Mouse (Mus musculus) layer of hippocampus, adult 18-20 months (tissue): ENCODE measurements around the gene Armh3. TPM values are rescaled to one million over a fixed set of nuclear protein-coding genes. Genes with fewer than 3 reads are reported as not detected.

ENCODE experiments used
- DNase-seq, 2 experiments: peaks; one replicate each; pipeline ENCODE4 v3.0.0; 2022; ENCODE audit warnings: low spot score in 2 of 2
- total RNA-seq, 2 experiments: library from RNA; stranded (reverse); gene quantifications; 2 replicates each; pipeline ENCODE4 v1.2.3; 2021

The Armh3 gene
- total RNA-seq, 2 experiments from 2014 or later = 18.4 to 19.3 TPM

DNA sequence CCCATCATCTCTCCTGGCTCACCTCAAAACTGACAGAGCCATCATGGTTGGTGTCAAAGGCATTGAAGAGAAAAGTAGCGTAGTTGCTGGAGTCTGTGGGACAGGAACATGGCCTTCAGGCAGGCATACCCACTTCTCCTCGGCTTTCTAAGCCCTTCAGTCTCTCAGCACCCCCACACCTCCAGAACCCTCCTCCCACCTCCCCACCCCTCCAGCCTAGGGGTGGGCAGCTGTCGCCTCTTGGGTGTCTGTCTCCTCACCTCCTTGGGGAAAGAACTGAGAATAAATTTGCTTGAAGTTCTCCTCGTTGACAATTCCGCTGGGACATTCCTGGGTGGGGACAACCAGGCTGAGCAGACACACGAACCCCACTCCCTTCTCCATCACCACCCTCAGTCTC, 203.6 kb downstream of the Armh3 start:
- no peak for DNase-seq

DNA sequence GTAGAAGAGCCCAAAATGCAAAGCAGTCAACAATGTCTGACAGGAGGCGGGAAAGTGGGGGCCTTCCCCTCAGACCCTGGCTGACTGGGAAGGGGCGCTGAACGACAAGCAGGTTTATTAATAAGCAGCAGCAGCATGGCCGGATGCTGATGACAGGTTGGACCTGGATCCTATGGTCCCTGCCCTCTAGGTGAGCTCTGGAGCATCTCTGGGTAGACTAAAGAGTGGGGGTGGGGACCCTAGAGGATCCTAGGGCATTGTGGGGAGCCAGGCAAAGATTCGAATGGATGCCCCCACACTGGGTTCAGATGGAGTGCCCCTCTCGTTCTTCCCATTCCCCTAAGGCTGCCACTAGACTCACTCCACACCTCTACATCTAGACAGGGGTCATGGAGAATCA, 205.9 kb downstream of the Armh3 start:
- DNase-seq = no peak

DNA sequence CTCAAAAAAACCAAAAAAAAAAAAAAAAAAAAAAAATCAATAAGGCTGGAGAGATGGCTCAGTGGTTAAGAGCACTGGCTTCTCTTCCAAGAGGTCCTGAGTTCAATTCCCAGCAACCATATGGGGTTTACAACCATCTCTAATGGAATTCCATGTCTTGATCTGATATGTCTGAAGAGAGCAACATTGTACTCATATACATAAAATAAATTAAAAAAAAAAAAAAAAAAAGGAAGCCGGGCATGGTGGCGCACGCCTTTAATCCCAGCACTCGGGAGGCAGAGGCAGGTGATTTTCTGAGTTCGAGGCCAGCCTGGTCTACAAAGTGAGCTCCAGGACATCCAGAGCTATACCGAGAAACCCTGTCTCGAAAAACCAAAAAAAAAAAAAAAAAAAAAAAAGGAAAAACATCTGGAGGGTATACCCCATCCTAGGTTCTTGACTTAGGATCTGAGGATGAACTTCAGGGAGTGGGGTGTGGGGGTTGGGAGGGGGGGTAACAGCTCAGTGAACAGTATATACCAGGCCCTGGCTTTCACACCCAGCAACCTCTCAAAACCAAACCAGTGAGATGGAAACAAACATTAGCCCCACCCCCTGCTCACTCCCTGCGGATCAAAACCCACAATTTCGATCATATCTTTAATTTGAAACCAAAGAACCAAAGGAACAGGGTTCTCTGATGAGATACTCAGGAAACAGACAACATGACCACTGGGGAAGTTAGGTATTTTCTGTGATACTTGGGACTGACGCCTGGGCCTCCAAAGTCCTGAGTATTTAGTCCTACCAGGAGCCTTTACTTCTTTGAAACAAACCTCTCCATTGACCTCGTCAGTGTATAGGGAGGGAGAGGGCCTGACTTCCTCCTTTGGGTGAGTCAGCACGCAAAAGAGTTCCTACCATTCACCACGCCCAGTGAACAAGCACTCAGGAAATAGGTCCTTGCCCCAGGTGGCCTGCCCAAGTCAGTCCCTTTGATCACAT, 208.1 kb downstream of the Armh3 start:
- no peak for DNase-seq

DNA sequence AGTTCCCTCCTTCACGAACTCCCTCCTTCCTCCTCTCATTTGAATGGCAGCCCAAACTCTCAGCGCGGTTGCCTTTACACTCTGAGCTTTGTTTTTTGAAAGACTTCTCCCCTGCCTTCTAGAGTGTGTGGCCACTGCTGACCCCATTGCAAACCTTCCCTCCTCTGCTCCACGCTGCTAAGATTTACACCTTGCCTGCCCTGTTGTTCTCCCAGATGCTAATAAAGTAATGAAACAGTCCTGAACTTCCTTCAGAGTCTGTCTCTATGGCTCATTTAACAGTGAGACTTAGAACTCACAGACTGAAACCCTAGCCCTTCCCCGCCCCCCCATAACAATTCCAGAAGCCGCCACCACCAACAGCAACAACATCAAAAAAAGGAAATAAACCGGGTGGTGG, 208.9 kb downstream of the Armh3 start:
- DNase-seq = no peak

DNA sequence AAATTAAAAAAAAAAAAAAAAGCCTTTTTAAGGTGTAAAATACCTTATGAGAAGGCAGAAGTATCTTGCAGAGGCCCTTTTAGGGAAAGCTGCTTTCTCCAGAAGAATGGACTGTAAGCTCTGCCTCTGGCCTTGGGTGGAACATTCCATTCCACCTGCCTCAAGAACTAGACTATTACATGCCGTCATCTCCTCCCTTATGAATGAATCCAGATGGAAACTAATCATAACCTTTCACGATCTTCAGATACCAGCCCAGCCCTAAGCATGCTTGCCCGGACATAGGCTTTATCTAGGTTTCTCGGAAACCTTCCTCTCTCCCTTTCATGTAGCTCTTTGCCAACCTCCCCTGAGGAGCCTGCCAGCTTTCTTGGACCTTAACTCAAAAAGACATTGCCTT, 210.0 kb downstream of the Armh3 start:
- DNase-seq = no peak

DNA sequence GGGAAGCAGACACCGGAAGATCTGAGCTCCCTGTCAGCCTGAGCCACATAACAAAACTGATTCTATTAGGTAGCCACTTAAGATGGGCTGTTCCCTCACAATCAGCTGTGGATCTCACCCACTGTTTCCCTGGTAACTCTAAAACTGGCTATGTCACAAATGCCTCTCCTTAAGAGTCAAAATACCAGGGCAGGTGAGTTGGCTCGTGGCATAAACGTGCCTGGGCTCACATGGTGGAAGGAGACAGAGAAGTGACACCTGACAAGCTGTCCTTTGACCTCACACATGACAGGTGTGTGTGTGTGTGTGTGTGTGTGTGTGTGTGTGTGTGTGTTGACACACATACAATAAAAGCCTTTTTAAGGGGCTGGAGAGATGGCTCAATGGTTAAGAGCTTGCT, 210.8 kb downstream of the Armh3 start:
- DNase-seq = no peak

DNA sequence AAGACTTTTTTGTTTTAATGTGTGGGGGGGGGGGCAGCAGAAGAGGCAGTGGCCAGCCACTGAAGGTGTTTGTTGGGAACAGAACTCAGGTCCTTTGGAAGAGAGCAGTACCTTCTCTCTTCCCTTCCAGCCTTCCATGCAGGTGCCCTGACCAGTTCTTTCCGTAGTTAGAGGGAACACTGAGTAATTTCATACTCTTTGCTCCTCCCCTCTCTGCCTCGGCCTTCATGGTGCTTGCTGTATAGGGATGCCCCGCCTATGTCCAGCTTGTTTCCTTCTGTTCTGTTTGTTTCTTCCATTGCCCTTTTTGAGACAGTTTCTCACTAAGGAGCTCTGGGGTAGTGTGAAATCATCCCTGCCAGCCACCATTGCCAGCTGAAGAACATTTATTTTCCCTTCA, 212.8 kb downstream of the Armh3 start:
- no peak for DNase-seq

DNA sequence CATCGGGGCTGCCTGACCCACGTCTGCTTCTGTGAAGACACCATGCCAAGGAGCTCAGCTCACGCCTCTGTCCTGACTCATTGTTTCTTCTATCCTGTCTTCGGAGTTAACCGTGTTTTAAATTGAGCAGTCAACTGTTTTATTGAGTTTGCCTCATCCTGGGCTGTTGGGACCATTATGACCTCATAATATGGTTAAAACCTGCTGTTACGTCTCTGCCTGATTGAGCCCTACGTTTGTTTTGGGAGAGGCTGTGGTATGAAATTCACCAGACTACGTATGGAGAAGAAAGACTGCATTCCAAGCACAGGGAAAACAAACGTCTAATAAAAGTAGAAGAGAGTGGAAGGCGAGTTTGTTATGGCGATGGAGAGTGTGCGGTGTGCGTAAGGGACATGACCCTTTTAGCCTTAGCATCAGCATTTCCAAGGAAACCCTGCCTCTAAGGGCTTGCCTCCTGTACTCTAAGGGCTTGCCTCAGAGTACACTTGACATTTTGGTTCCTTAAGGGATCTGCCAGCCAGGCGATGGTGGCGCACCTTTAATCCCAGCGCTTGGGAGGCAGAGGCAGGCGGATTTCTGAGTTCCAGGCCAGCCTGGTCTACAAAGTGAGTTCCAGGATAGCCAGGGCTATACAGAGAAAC, 214.2 kb downstream of the Armh3 start:
- DNase-seq = no peak

DNA sequence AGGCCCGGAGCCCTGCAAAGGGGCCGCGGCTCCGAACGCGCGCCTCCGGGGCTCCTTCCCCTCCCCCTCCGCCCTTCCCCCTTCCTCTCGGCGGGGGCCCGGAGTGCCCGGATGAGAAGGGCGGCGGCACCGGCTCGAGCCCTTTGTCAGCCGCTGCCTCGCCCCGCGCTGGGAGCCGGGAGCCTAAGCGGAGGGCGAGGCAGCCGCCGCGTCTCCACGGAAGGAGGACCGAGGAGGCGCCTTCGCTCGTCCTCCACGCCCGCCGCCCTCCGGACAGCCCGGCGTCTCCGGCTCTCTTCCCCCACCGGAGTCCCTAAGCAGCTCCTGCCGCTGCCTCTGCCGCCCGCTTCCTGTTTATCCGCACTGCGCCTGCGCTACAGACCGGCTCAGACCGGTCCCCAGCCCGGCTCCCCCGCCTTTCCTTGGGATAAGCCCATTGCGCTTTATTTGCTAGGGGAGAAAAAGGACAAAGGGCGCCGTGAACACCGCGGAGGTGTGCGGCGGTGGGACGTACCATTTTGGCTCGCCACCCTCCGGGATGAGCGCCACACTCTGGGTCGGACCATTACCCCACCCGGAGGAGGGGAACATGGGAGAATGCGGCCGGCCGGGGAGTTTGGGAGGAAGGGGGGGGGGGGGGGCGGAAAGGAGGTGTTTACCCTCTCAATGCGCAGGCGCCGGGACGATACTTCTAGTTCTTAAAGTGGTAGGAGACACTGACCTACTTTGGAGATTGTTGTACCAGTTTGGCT, 214.9 kb downstream of the Armh3 start, which contains the start of gene Mgea5:
Gene Mgea5 (minus strand): TSS at position 657 of the 752 bp plus-strand sequence.
- DNase-seq = peak; percentile 98 to 99

DNA sequence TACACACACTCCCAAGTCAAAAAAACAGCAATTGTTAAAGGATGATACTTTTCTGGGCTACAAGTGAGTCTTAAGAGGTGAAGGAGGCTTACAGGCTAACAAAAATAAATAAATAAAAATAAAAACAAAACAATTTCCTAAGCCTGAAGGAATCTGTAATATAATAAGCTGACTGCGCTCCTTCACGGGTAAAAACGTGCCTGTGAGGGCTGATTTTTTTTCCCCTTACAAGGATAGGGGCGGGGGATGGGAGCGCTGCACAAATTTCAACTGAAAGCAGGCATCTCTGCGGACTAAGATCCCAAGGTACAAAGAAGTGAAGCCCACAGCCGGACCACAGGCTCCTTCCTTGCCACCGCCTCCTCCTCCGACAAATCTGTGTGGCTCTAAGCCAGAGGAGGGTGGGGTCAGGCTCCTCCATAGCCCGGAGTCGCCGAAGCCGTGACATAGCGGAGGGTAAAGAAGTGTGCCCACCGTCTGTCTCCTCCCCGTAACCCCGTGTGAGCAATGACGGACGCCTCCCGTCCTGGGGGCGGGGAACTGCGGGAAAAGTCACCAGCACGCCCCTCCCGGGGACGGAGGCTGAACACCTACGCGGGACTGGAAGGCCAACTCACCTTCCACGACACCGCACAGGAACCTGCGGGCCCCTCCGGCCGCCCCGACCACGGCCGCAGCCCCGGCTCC, 215.8 kb downstream of the Armh3 start:
- peak; percentile 52 to 53 for DNase-seq

DNA sequence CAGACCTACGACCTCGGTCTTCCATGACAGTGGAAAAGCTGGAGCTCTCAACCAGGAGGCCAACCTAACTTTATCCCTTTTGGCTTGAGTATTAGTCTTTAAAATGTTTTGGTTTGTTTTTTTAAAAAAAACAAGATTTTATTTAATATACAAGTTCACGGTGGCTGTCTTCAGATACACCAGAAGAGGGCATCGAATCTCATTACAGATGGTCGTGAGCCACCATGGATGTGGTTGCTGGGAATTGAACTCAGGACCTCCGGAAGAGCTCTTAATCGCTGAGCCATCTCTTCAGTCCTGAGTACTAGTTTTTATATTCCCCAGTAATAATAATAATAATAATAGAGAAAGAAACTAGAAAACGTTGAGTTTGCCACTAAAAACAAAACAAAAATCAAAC, 216.6 kb downstream of the Armh3 start:
- no peak for DNase-seq

DNA sequence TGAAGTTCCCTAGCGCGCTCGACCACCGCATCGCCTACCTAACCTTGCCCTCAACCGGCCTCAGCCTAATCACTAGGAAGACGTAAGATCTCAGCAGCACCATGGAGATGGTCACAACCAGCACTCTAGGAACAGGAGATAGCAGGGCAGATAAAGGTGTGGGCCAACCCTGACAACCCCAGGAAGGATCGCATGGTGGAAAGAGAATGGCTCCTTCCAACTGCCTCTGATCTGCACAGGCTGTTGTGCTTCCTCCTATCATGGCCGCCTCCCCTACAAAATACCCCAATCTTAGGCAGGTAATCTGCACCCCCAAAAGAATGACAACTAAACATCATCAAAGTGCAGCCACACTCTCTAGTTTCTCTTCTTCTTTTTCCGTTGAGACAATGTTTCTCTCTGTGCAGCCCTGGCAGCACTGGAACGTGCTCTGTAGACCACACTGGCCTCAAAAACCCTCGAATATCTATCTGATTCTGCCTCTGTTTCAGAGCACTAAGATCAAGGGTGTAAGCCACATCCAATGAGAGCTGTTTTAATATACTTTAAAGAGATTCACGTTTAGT, 217.9 kb downstream of the Armh3 start:
- DNase-seq = no peak

DNA sequence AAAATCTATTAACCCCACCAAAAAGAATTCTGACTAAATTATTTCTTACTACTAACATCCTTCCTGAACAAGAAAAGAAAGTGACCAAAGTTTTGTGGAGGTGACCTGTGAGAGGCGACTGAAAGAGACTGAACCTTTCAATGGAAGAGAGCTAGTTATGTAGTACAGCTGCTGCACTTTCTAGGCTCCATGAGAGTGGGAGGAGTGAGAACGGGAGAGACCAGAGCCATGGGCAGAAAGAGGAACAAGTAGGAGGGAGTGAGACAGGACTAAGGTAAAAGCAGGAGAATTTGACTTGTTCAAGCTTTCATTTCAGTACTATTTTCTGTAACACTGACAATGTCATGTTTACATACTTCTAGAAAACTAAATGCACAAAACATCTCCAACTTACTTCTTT, 222.8 kb downstream of the Armh3 start:
- DNase-seq = no peak

DNA sequence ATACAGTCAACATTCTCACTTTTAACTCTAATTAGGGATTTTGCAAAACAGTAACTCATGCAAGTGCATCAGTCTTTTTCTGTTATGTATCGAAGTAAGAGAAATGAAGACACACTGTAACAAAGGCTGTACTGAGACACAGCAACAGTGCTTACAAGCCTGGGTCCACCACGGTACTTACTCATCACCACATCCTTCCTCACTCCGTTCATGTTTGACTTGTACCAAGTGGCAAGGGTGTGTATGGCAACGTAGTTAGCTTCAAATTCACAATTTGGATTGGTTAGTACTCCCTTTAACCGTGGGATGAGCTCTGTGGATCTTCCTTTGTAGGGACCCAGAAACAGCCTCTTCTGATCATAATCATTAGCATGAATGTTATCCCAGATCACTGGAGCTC, 226.8 kb downstream of the Armh3 start:
- no peak for DNase-seq

Other genes starting within 250 kb of the Armh3 start
- gene Npm3, start 248.9 kb downstream of the Armh3 start, total RNA-seq = 10 to 100 TPM in 1 of 2 experiments, 1 to 10 TPM in 1; 9.6 to 11.3 TPM
- 100 to 1,000 TPM; 153 to 160 TPM for gene Mgea5, start 214.7 kb downstream of the Armh3 start, total RNA-seq
- 100 to 1,000 TPM; 208 to 213 TPM for gene Kcnip2, start 182.4 kb downstream of the Armh3 start, total RNA-seq
- 1 to 10 TPM; 7.5 to 9.7 TPM for gene Hps6, start 5.0 kb upstream of the Armh3 start, total RNA-seq
- gene Pprc1, start 46.4 kb upstream of the Armh3 start, total RNA-seq = 10 to 100 TPM; 31.0 to 36.6 TPM
- gene Ldb1, start 46.7 kb upstream of the Armh3 start, total RNA-seq = 100 to 1,000 TPM; 122 to 123 TPM
- gene Nolc1, start 77.4 kb upstream of the Armh3 start, total RNA-seq = 10 to 100 TPM; 56.2 to 56.4 TPM
- not detected for gene Elovl3, start 133.4 kb upstream of the Armh3 start, total RNA-seq
- not detected for gene Pitx3, start 149.8 kb upstream of the Armh3 start, total RNA-seq
- 10 to 100 TPM; 82.1 to 84.8 TPM for gene Gbf1, start 154.0 kb upstream of the Armh3 start, total RNA-seq